Mouse (Mus musculus) heart, postnatal 25 days (tissue): ENCODE data around the gene Ctu2. TPM values are rescaled to one million over a fixed set of nuclear protein-coding genes. Genes with fewer than 3 reads are reported as not detected.
A peak's percentile ranks its signal among the peaks of the same experiment; 100 is the strongest.

Source experiments
- DNase-seq: peaks from one replicate; pipeline ENCODE4 v3.0.0; 2022; ENCODE audit warnings: low spot score
- intact Hi-C: fragments of 180-260 bp; cut with DNase I; formaldehyde crosslinking; loops from one replicate; pipeline ENCODE4 v1.15.1; 2025
- total RNA-seq, 2 experiments: library from RNA; stranded (reverse); gene quantifications; 2 replicates each; pipeline ENCODE4 v1.2.3; 2021

Gene Ctu2
- total RNA-seq, 2 experiments from 2014 or later = 7.3 to 11.4 TPM

GRCm38 (mm10) chr8:122443262-122444006, 32.5 kb upstream of the Ctu2 start, which contains the start of gene Mvd:
Gene Mvd, minus strand, starts transcription at chr8:122443422.
- intact Hi-C loops = loop anchor here (2.0 to 5.0 kb wide), 2 partner anchors 31 to 166 kb away; no protein-coding TSS in a partner anchor
- DNase-seq = peak; percentile 100

- peak; percentile 72 for DNase-seq
- intact Hi-C loops = loop anchor here (2.0 to 5.0 kb wide), 2 partner anchors 31 to 167 kb away; no protein-coding TSS in a partner anchor
Measured at GRCm38 (mm10) chr8:122444058-122444748, 31.7 kb upstream of the Ctu2 start.

GRCm38 (mm10) chr8:122445203-122445602, 30.7 kb upstream of the Ctu2 start:
- intact Hi-C loops = loop anchor here (2.0 kb wide), 1 partner anchor 30 kb away; no protein-coding TSS in a partner anchor
- no peak for DNase-seq

- intact Hi-C loops = no loop called here
- DNase-seq = no peak
Measured at GRCm38 (mm10) chr8:122451161-122451703, 24.7 kb upstream of the Ctu2 start.

GRCm38 (mm10) chr8:122452154-122452553, 23.8 kb upstream of the Ctu2 start:
- intact Hi-C loops = no loop called here
- DNase-seq = no peak

- intact Hi-C loops = no loop called here
- no peak for DNase-seq
Measured at GRCm38 (mm10) chr8:122454409-122454808, 21.5 kb upstream of the Ctu2 start.

- no peak for DNase-seq
- intact Hi-C loops = no loop called here
Measured at GRCm38 (mm10) chr8:122457171-122457570, 18.8 kb upstream of the Ctu2 start.

GRCm38 (mm10) chr8:122459218-122459900, 16.6 kb upstream of the Ctu2 start:
- intact Hi-C loops = no loop called here
- DNase-seq = no peak

GRCm38 (mm10) chr8:122459990-122460389, 16.0 kb upstream of the Ctu2 start:
- intact Hi-C loops = no loop called here
- no peak for DNase-seq

- intact Hi-C loops = no loop called here
- DNase-seq = no peak
Measured at GRCm38 (mm10) chr8:122460524-122461472, 15.1 kb upstream of the Ctu2 start, which contains the start of gene Snai3. Gene Snai3, minus strand, starts transcription at chr8:122460733.

GRCm38 (mm10) chr8:122461473-122462148, 14.3 kb upstream of the Ctu2 start:
- DNase-seq = no peak
- intact Hi-C loops = no loop called here

GRCm38 (mm10) chr8:122462510-122462909, 13.4 kb upstream of the Ctu2 start:
- intact Hi-C loops = no loop called here
- no peak for DNase-seq

- intact Hi-C loops = no loop called here
- DNase-seq = no peak
Measured at GRCm38 (mm10) chr8:122463651-122464640, 12.0 kb upstream of the Ctu2 start.

- no peak for DNase-seq
- intact Hi-C loops = no loop called here
Measured at GRCm38 (mm10) chr8:122464985-122465384, 11.0 kb upstream of the Ctu2 start.

GRCm38 (mm10) chr8:122467816-122468215, 8.1 kb upstream of the Ctu2 start:
- no peak for DNase-seq

GRCm38 (mm10) chr8:122469407-122469806, 6.5 kb upstream of the Ctu2 start:
- DNase-seq = no peak
- intact Hi-C loops = no loop called here

More at GRCm38 (mm10) chr8:122467816-122468215, 8.1 kb upstream of the Ctu2 start:
- intact Hi-C loops = no loop called here

GRCm38 (mm10) chr8:122469965-122470364, 6.0 kb upstream of the Ctu2 start:
- intact Hi-C loops = no loop called here
- DNase-seq = no peak
